Mouse (Mus musculus) ES-Bruce4 (cell line): ENCODE data around the gene Klrb1b.
"Not testable (repeated sequence)": the region's sequence is repeated elsewhere in the genome, so short reads cannot be mapped to it uniquely, and the experiment has no call there.

Experiments
- CTCF ChIP-seq: IDR thresholded peaks from one replicate; pipeline ENCODE4 v1.8.1; 2011; ENCODE audit warnings: low read depth, low read length
- POLR2A ChIP-seq: IDR thresholded peaks from one replicate; pipeline ENCODE4 v1.8.1; 2011; ENCODE audit warnings: low read length; ENCODE audit not compliant: insufficient read depth

GRCm38 (mm10) chr6:128804823-128805640 lies 21.1 kb downstream of the Klrb1b start:
- not testable (repeated sequence) for TF ChIP-seq POLR2A
- TF ChIP-seq CTCF = peak; percentile 39
